Mouse (Mus musculus) intestine, embryonic 15.5 days (tissue): Measurements from ENCODE around the gene Wdhd1. TPM values are rescaled to one million over a fixed set of nuclear protein-coding genes. Genes with fewer than 3 reads are reported as not detected.

Experiments used
- ATAC-seq: fragments of 200-750 bp; cut with Nextera tagmentation; 2 replicates; pipeline ENCODE4 v1.8.0; 2017; ENCODE audit warnings: moderate TSS enrichment, moderate library complexity
- H3K27ac ChIP-seq: fragments of 300-500 bp; sonication (generic); 2 replicates; pipeline ENCODE4 v1.5.1; 2015; ENCODE audit warnings: mild to moderate bottlenecking, inconsistent platforms
- H3K27me3 ChIP-seq: fragments of 300-500 bp; sonication (generic); replicated peaks from 2 replicates; pipeline ENCODE4 v1.6.1; 2015; ENCODE audit warnings: inconsistent platforms
- H3K36me3 ChIP-seq: fragments of 300-500 bp; sonication (generic); 2 replicates; pipeline ENCODE4 v1.6.1; 2015; ENCODE audit warnings: inconsistent platforms
- H3K4me1 ChIP-seq: fragments of 300-500 bp; sonication (generic); replicated peaks from 2 replicates; pipeline ENCODE4 v1.6.1; 2015; ENCODE audit warnings: inconsistent platforms
- H3K4me2 ChIP-seq: fragments of 300-500 bp; sonication (generic); replicated peaks from 2 replicates; pipeline ENCODE4 v1.6.1; 2015; ENCODE audit warnings: mild to moderate bottlenecking, inconsistent platforms
- H3K4me3 ChIP-seq: fragments of 300-500 bp; sonication (generic); replicated peaks from 2 replicates; pipeline ENCODE4 v1.5.1; 2015; ENCODE audit warnings: inconsistent platforms
- H3K9ac ChIP-seq: fragments of 300-500 bp; sonication (generic); 2 replicates; pipeline ENCODE4 v1.6.1; 2015; ENCODE audit warnings: inconsistent platforms
- H3K9me3 ChIP-seq: fragments of 300-500 bp; sonication (generic); 2 replicates; pipeline ENCODE4 v1.6.1; 2016; ENCODE audit warnings: inconsistent platforms
- WGBS: fragments of 180-500 bp; shearing (Covaris S2); methylation state at CpG from one replicate; pipeline ENCODE4 v1.1.7; 2015; 5-methylcytosine and 5-hydroxymethylcytosine counted together
- polyA plus RNA-seq: library from polyadenylated mRNA; unstranded; fragments of >200 nt; fragmentation: Nextera tagmentation; extraction: Ambion mirVana; gene quantifications from 2 replicates; pipeline ENCODE4 v1.2.1, GENCODE M21; 2015

The Wdhd1 gene
- polyA plus RNA-seq, 1 experiment from 2014 or later, result 28.4 TPM

GRCm38 (mm10) chr14:47234032-47234431 is 42.6 kb downstream of the Wdhd1 start:
- Histone ChIP-seq H3K36me3 (no peaks in the 10 kb centered on the region), H3K9ac (no peak overlapping the region)
- 90% methylated on average over 3 of the region's 3 CpGs for WGBS

GRCm38 (mm10) chr14:47233602-47234001 is 43.1 kb downstream of the Wdhd1 start:
- no peak overlapping the region for H3K4me2 ChIP-seq
- no peak overlapping the region for H3K4me3 ChIP-seq
- no peaks in the 10 kb centered on the region for H3K4me1 ChIP-seq
- H3K9ac ChIP-seq, result no peak overlapping the region
- H3K9me3 ChIP-seq, result no peaks in the 10 kb centered on the region
- 62% methylated on average over 2 of the region's 2 CpGs for WGBS
- no peak for ATAC-seq
- H3K27me3 ChIP-seq, result no peaks in the 10 kb centered on the region
- H3K36me3 ChIP-seq, result no peaks in the 10 kb centered on the region
- H3K27ac ChIP-seq, result no peak overlapping the region

More at GRCm38 (mm10) chr14:47234032-47234431, 42.6 kb downstream of the Wdhd1 start:
- no peaks in the 10 kb centered on the region for H3K4me1 ChIP-seq
- no peak overlapping the region for H3K27ac ChIP-seq
- ATAC-seq, result no peak
- no peak overlapping the region for H3K4me2 ChIP-seq
- H3K27me3 ChIP-seq, result no peaks in the 10 kb centered on the region
- no peaks in the 10 kb centered on the region for H3K9me3 ChIP-seq
- no peak overlapping the region for H3K4me3 ChIP-seq

- Histone ChIP-seq H3K9me3 (no peaks in the 10 kb centered on the region), H3K36me3 (no peaks in the 10 kb centered on the region), H3K4me2 (no peak overlapping the region), H3K27ac (no peak overlapping the region), H3K4me3 (no peak overlapping the region), H3K9ac (no peak overlapping the region), H3K4me1 (no peaks in the 10 kb centered on the region), H3K27me3 (no peaks in the 10 kb centered on the region)
- 68% methylated on average over 11 of the region's 11 CpGs for WGBS
- ATAC-seq, result no peak
These were observed 46.8 kb downstream of the Wdhd1 start for GRCm38 (mm10) chr14:47229796-47230376.

GRCm38 (mm10) chr14:47225931-47226330 is 50.7 kb downstream of the Wdhd1 start:
- Histone ChIP-seq H3K9me3 (no peaks in the 10 kb centered on the region), H3K27me3 (no peaks in the 10 kb centered on the region), H3K4me3 (no peak overlapping the region), H3K4me2 (no peak overlapping the region), H3K27ac (no peak overlapping the region), H3K9ac (no peak overlapping the region), H3K36me3 (no peaks in the 10 kb centered on the region), H3K4me1 (no peaks in the 10 kb centered on the region)
- no peak; the same call in 1 of the 2 replicates for ATAC-seq
- whole genome bisulfite sequencing, result 84% methylated on average over 8 of the region's 8 CpGs

- no peak overlapping the region for H3K4me2 ChIP-seq
- ATAC-seq, result no peak
- no peaks in the 10 kb centered on the region for H3K4me1 ChIP-seq
- H3K36me3 ChIP-seq, result no peaks in the 10 kb centered on the region
- no peaks in the 10 kb centered on the region for H3K27me3 ChIP-seq
- no peak overlapping the region for H3K4me3 ChIP-seq
- H3K9me3 ChIP-seq, result no peaks in the 10 kb centered on the region
- H3K9ac ChIP-seq, result no peak overlapping the region
- 79% methylated on average over 10 of the region's 10 CpGs for WGBS
- no peak overlapping the region for H3K27ac ChIP-seq
These were observed 52.0 kb downstream of the Wdhd1 start for GRCm38 (mm10) chr14:47224476-47225325.

- no peak for ATAC-seq
- Histone ChIP-seq H3K4me3 (no peak overlapping the region), H3K9ac (no peak overlapping the region), H3K9me3 (no peaks in the 10 kb centered on the region), H3K27ac (no peak overlapping the region), H3K4me1 (no peaks in the 10 kb centered on the region), H3K36me3 (no peaks in the 10 kb centered on the region), H3K27me3 (no peaks in the 10 kb centered on the region), H3K4me2 (no peak overlapping the region)
- 73% methylated on average over 11 of the region's 11 CpGs for WGBS
These were observed 53.8 kb downstream of the Wdhd1 start for GRCm38 (mm10) chr14:47222631-47223450.

GRCm38 (mm10) chr14:47221567-47221966 is 55.1 kb downstream of the Wdhd1 start:
- Histone ChIP-seq H3K27me3 (no peaks in the 10 kb centered on the region), H3K4me3 (no peak overlapping the region), H3K9me3 (no peaks in the 10 kb centered on the region), H3K27ac (no peak overlapping the region), H3K9ac (no peak overlapping the region), H3K36me3 (no peaks in the 10 kb centered on the region), H3K4me2 (no peak overlapping the region), H3K4me1 (no peaks in the 10 kb centered on the region)
- no peak for ATAC-seq
- WGBS, result 85% methylated on average over 11 of the region's 11 CpGs

- Histone ChIP-seq H3K4me2 (no peak overlapping the region), H3K4me3 (no peak overlapping the region), H3K27me3 (no peaks in the 10 kb centered on the region), H3K36me3 (no peaks in the 10 kb centered on the region), H3K9me3 (no peaks in the 10 kb centered on the region), H3K27ac (no peak overlapping the region), H3K4me1 (no peaks in the 10 kb centered on the region), H3K9ac (no peak overlapping the region)
- WGBS, result 81% methylated on average over 8 of the region's 8 CpGs
- ATAC-seq, result no peak
These were observed 56.2 kb downstream of the Wdhd1 start for GRCm38 (mm10) chr14:47220231-47221025.

GRCm38 (mm10) chr14:47218766-47219606 is 57.7 kb downstream of the Wdhd1 start:
- no peak overlapping the region for H3K4me2 ChIP-seq
- no peaks in the 10 kb centered on the region for H3K4me1 ChIP-seq
- no peaks in the 10 kb centered on the region for H3K9me3 ChIP-seq
- no peaks in the 10 kb centered on the region for H3K36me3 ChIP-seq
- no peak for ATAC-seq
- H3K4me3 ChIP-seq, result no peak overlapping the region
- 86% methylated on average over 9 of the region's 9 CpGs for WGBS
- H3K9ac ChIP-seq, result no peak overlapping the region
- H3K27ac ChIP-seq, result no peak overlapping the region
- H3K27me3 ChIP-seq, result no peaks in the 10 kb centered on the region

- Histone ChIP-seq H3K4me3 (no peak overlapping the region), H3K27ac (no peak overlapping the region), H3K4me1 (no peaks in the 10 kb centered on the region), H3K9me3 (no peaks in the 10 kb centered on the region), H3K9ac (no peak overlapping the region), H3K36me3 (no peaks in the 10 kb centered on the region), H3K27me3 (no peaks in the 10 kb centered on the region), H3K4me2 (no peak overlapping the region)
- no peak for ATAC-seq
- WGBS, result 80% methylated on average over 2 of the region's 2 CpGs
These were observed 60.1 kb downstream of the Wdhd1 start for GRCm38 (mm10) chr14:47216541-47216940.

GRCm38 (mm10) chr14:47214367-47214766 is 62.3 kb downstream of the Wdhd1 start:
- H3K4me2 ChIP-seq, result no peak overlapping the region; the same call in 1 of the 2 replicates
- H3K4me3 ChIP-seq, result no peak overlapping the region
- H3K36me3 ChIP-seq, result no peaks in the 10 kb centered on the region
- peak; percentile 91 for ATAC-seq
- WGBS, result 69% methylated on average over 5 of the region's 5 CpGs
- H3K4me1 ChIP-seq, result no peaks in the 10 kb centered on the region
- H3K27ac ChIP-seq, result 0 out of 2 replicates have a peak overlapping the region, but pooled peaks have one; percentile 27
- no peaks in the 10 kb centered on the region for H3K9me3 ChIP-seq
- no peaks in the 10 kb centered on the region for H3K27me3 ChIP-seq
- H3K9ac ChIP-seq, result no peak overlapping the region
